ENCODE assay signal across 21 mouse cellular contexts in the genomic region with DNA sequence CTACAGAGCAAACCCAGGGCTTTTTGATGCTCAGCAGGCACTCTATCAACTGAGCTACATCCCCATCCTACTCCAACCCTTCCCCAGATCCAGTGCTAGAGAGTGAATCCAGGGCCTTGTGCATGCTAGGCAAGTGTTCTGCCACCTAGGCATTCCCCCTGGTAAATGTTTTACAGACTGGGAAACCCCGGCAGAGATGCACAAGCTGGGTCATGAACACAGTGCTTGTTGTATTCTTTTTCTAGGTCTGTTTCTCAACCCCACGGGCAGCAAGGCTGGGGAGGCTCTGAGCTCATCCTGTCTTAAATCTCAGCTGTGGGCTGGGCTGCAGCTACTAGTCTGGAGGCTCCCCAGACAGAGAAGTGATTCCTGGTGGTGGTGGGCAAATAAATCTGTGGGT. TPM values are rescaled to one million over a fixed set of nuclear protein-coding genes. Genes with fewer than 3 reads are reported as not detected.
DNase-seq lines count a peak whose midpoint lies in the region; ATAC-seq and TF ChIP-seq lines count a peak whose summit lies in the region.
"Had no signal": no experiment of that assay in that cellular context is flagged by ENCODE, and none has a peak within 500 bp of the region (broad histone marks: within the 10 kb centered on the region; RNA-seq: fewer than 3 reads in every experiment).

No protein-coding gene starts in this region.

- no peak for ATAC-seq in kidney, embryonic 15.5 days (replicated peaks; ENCODE audit: low FRiP score)
- no peak for ATAC-seq in embryonic facial prominence, embryonic 15.5 days (ENCODE audit: insufficient number of reproducible peaks, low FRiP score, low TSS enrichment, low read depth)
- ATAC-seq in midbrain, embryonic 15.5 days (replicated peaks), result no peak
- ATAC-seq: forebrain, embryonic 13.5 days; forebrain, postnatal 0 days had no signal

- H3K36me3 ChIP-seq in kidney, adult 2 months (ENCODE audit: control insufficient read depth, insufficient read depth, low read length), result no peaks in the 10 kb centered on the region
- H3K36me3 ChIP-seq in kidney, embryonic 15.5 days, result no peaks in the 10 kb centered on the region
- H3K36me3 ChIP-seq in embryonic facial prominence, embryonic 15.5 days, result no peaks in the 10 kb centered on the region
- H3K36me3 ChIP-seq in midbrain, embryonic 15.5 days (replicated peaks), result no peaks in the 10 kb centered on the region
- H3K36me3 ChIP-seq: heart, embryonic 13.5 days; hindbrain, embryonic 15.5 days had no signal

- intact Hi-C loops in gastrocnemius, adult 2 months (cut with DNase I), result no loop called here

- H3K4me2 ChIP-seq in kidney, embryonic 15.5 days, result no peak overlapping the region
- no peak overlapping the region for H3K4me2 ChIP-seq in embryonic facial prominence, embryonic 15.5 days (replicated peaks)
- H3K4me2 ChIP-seq in midbrain, embryonic 15.5 days, result no peak overlapping the region
- H3K4me2 ChIP-seq: forebrain, embryonic 13.5 days; heart, embryonic 13.5 days; hindbrain, embryonic 15.5 days had no signal

- TF ChIP-seq POLR2A in kidney, adult 2 months (IDR thresholded peaks at IDR 0.05; ENCODE audit: low read depth, low read length), result no peak

- no peak for DNase-seq in gastrocnemius, adult 2 months
- no peak for DNase-seq in gastrocnemius, adult 18-20 months (ENCODE audit: low spot score)
- DNase-seq in kidney, adult 2 months, result peak; percentile 69
- peak; percentile 59 to 65 for DNase-seq in kidney, postnatal 36 days
- DNase-seq in c-Kit-positive CD71-positive TER-119-positive erythroid progenitor cells, embryonic 14.5 days (ENCODE audit: low spot score), result no peak
- DNase-seq: adrenal gland, adult 8-10 months; adrenal gland, postnatal 36 days; cerebellum, adult 2 months; cerebellum, postnatal 10 days; forebrain, postnatal 0 days; gastrocnemius, postnatal 36 days; heart, adult 11 months; heart, postnatal 36 days had no signal

- H3K9me3 ChIP-seq in kidney, embryonic 15.5 days (replicated peaks), result no peaks in the 10 kb centered on the region
- H3K9me3 ChIP-seq in embryonic facial prominence, embryonic 15.5 days (replicated peaks), result no peaks in the 10 kb centered on the region
- no peaks in the 10 kb centered on the region for H3K9me3 ChIP-seq in midbrain, embryonic 15.5 days
- H3K9me3 ChIP-seq: forebrain, embryonic 13.5 days; heart, embryonic 13.5 days; hindbrain, embryonic 15.5 days had no signal

- H3K4me3 ChIP-seq in gastrocnemius, adult 2 months, result no peak overlapping the region
- H3K4me3 ChIP-seq in kidney, adult 2 months (ENCODE audit: insufficient read depth, low read depth, low read length), result no peak overlapping the region
- H3K4me3 ChIP-seq in kidney, embryonic 15.5 days (replicated peaks), result no peak overlapping the region
- no peak overlapping the region for H3K4me3 ChIP-seq in embryonic facial prominence, embryonic 15.5 days (replicated peaks)
- no peak overlapping the region for H3K4me3 ChIP-seq in midbrain, embryonic 15.5 days
- H3K4me3 ChIP-seq: forebrain, embryonic 13.5 days; heart, embryonic 13.5 days; hindbrain, embryonic 15.5 days had no signal

- no peak overlapping the region for H3K9ac ChIP-seq in kidney, embryonic 15.5 days
- H3K9ac ChIP-seq in embryonic facial prominence, embryonic 15.5 days, result no peak overlapping the region
- H3K9ac ChIP-seq in midbrain, embryonic 15.5 days, result no peak overlapping the region
- H3K9ac ChIP-seq: forebrain, embryonic 13.5 days; forebrain, postnatal 0 days; heart, embryonic 13.5 days; hindbrain, embryonic 15.5 days had no signal

- H3K27me3 ChIP-seq in kidney, adult 2 months (replicated peaks; ENCODE audit: control insufficient read depth, insufficient read depth, low read length), result no peaks in the 10 kb centered on the region
- no peaks in the 10 kb centered on the region; the same call in 1 of the 2 replicates for H3K27me3 ChIP-seq in kidney, embryonic 15.5 days
- H3K27me3 ChIP-seq in embryonic facial prominence, embryonic 15.5 days, result no peaks in the 10 kb centered on the region
- H3K27me3 ChIP-seq in midbrain, embryonic 15.5 days (replicated peaks), result peaks cover 25% of the 10 kb centered on the region

- peaks cover 17% of the 10 kb centered on the region for H3K4me1 ChIP-seq in kidney, adult 2 months (ENCODE audit: control insufficient read depth, insufficient read depth, low read length)
- peaks cover 64% of the 10 kb centered on the region for H3K4me1 ChIP-seq in kidney, embryonic 15.5 days
- H3K4me1 ChIP-seq in embryonic facial prominence, embryonic 15.5 days, result peaks cover 66% of the 10 kb centered on the region
- peaks cover 6% of the 10 kb centered on the region for H3K4me1 ChIP-seq in midbrain, embryonic 15.5 days

- 0 out of 2 replicates have a peak overlapping the region, but pooled peaks have one; percentile 20 for H3K27ac ChIP-seq in gastrocnemius, adult 2 months
- no peak overlapping the region for H3K27ac ChIP-seq in kidney, adult 2 months (ENCODE audit: insufficient read depth, low read depth, low read length)
- no peak overlapping the region for H3K27ac ChIP-seq in kidney, embryonic 15.5 days
- H3K27ac ChIP-seq in embryonic facial prominence, embryonic 15.5 days (replicated peaks), result peak overlapping the region; percentile 76; the same call in 1 of the 2 replicates
- no peak overlapping the region for H3K27ac ChIP-seq in midbrain, embryonic 15.5 days
- H3K27ac ChIP-seq: forebrain, embryonic 13.5 days; hindbrain, embryonic 15.5 days had no signal

- TF ChIP-seq CTCF in gastrocnemius, adult 2 months (IDR thresholded peaks at IDR 0.05), result no peak
- TF ChIP-seq CTCF in kidney, adult 2 months (conservative IDR thresholded peaks at IDR 0.05; ENCODE audit: insufficient read depth, insufficient read length, low read depth, low read length), result no peak

- WGBS in kidney, adult 2 months, result 30% methylated on average over 2 of the region's 2 CpGs
- WGBS in kidney, embryonic 15.5 days, result 28% methylated on average over 2 of the region's 2 CpGs
- WGBS in embryonic facial prominence, embryonic 15.5 days, result 36% methylated on average over 2 of the region's 2 CpGs
- 81% methylated on average over 2 of the region's 2 CpGs for WGBS in midbrain, embryonic 15.5 days

RNA-seq across cellular contexts. Expression of a gene that starts 1.6 kb away (rescaled TPM):
- total RNA-seq in gastrocnemius, adult 2 months (2021), result under 1 TPM in 1 of 2 experiments, not detected in 1; 0.22 TPM
- not detected for total RNA-seq in gastrocnemius, adult 18-20 months (2021)
- 1.8 and 2.0 TPM in 2 replicates for polyA plus RNA-seq in kidney, adult 2 months (2012; rRNA removed)
- 0.17 and 0.22 TPM in 2 replicates for polyA plus RNA-seq in kidney, embryonic 15.5 days (2015; fragmentation: Nextera tagmentation; extraction: Ambion mirVana)
- 0.88 and 1.1 TPM in 2 replicates for polyA plus RNA-seq in embryonic facial prominence, embryonic 15.5 days (2015; fragmentation: Nextera tagmentation; extraction: Ambion mirVana)
- not detected in 2 replicates for polyA plus RNA-seq in midbrain, embryonic 15.5 days (2015; fragmentation: Nextera tagmentation; extraction: Ambion mirVana)
- total RNA-seq: forebrain, postnatal 0 days; gastrocnemius, postnatal 36 days; heart, postnatal 36 days; MEL had no signal
- polyA plus RNA-seq: embryonic facial prominence, embryonic 11.5 days; forebrain, embryonic 13.5 days had no signal

RNA-seq across cellular contexts. Expression of a gene that starts 2.0 kb away (rescaled TPM):
- 1 to 10 TPM; 5.7 to 6.0 TPM for total RNA-seq in gastrocnemius, adult 2 months (2021)
- total RNA-seq in gastrocnemius, adult 18-20 months (2021), result 1 to 10 TPM; 2.9 to 5.8 TPM
- 14.5 and 20.5 TPM in 2 replicates for polyA plus RNA-seq in kidney, adult 2 months (2012; rRNA removed)
- polyA plus RNA-seq in kidney, embryonic 15.5 days (2015; fragmentation: Nextera tagmentation; extraction: Ambion mirVana), result 25.0 and 26.5 TPM in 2 replicates
- 31.2 and 34.1 TPM in 2 replicates for polyA plus RNA-seq in embryonic facial prominence, embryonic 15.5 days (2015; fragmentation: Nextera tagmentation; extraction: Ambion mirVana)
- 7.6 and 8.2 TPM in 2 replicates for polyA plus RNA-seq in midbrain, embryonic 15.5 days (2015; fragmentation: Nextera tagmentation; extraction: Ambion mirVana)

Comparison
In these comparisons a context has a peak if more than half of its experiments do, and no peak if none do; other contexts are left out.
1. DNase-seq: peak in kidney, adult 2 months (single experiment) and kidney, postnatal 36 days (2 of 2); none in gastrocnemius, adult 2 months (single experiment), gastrocnemius, adult 18-20 months (single experiment) and c-Kit-positive CD71-positive TER-119-positive erythroid progenitor cells, embryonic 14.5 days (single experiment).
2. H3K27ac ChIP-seq: peak in gastrocnemius, adult 2 months (single experiment) and embryonic facial prominence, embryonic 15.5 days (single experiment); none in kidney, adult 2 months (single experiment), kidney, embryonic 15.5 days (single experiment) and midbrain, embryonic 15.5 days (single experiment).